Mouse (Mus musculus) adrenal gland, postnatal 4 days (tissue): ENCODE measurements around the gene Gm4559. TPM values are rescaled to one million over a fixed set of nuclear protein-coding genes. Genes with fewer than 3 reads are reported as not detected.
A peak's percentile ranks its signal among the peaks of the same experiment; 100 is the strongest.
"Not testable (repeated sequence)": the region's sequence is repeated elsewhere in the genome, so short reads cannot be mapped to it uniquely, and the experiment has no call there.

Experiments
- DNase-seq, 2 experiments: peaks; one replicate each; pipeline ENCODE4 v3.0.0; 2021 to 2022; ENCODE audit warnings: low spot score in 2 of 2, mixed read lengths in 2 of 2
- total RNA-seq, 2 experiments: library from RNA; stranded (reverse); gene quantifications; 2 replicates each; pipeline ENCODE4 v1.2.3; 2021

Gm4559 gene
- total RNA-seq, 2 experiments from 2014 or later, result not detected

DNA sequence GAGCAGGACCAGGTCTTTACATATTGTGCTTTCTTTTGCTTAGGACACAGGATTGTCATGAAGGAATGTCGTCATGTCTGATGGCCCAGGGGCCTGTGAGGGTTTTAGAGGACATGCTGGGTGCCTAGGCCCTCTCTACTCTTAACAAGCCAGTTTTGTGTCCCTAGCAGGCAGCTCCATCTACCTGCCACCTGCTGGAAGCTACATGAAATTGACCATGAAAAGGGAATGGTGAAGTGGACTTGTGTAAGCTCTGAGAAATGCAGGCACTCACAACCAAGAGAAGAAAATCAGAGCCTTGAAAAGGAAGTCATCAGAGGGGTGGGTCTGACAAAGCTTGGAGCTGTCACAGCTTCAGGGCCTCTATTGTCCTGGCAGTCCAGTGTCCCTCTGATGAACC, 5.1 kb upstream of the Gm4559 start:
- not testable (repeated sequence) for DNase-seq

DNA sequence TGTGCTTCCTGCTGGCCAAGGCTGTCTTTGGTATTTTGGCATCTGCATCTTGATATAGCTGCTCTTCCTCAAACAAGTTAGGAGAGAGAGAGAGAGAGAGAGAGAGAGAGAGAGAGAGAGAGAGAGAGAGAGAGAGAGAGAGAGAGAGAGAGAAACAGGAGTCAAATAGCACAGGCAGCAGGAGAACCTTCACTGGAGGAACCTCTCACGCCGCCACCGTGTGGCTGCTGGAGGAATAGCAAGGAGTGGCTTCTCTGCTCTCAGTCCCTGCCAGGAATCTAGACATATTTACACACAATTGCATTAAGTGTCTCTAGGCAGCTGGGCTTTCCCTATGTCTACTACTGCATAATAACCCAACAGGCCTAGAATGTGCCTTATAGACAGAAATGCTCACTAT, 4.0 kb upstream of the Gm4559 start:
- peak; percentile 38 to 51 for DNase-seq

DNA sequence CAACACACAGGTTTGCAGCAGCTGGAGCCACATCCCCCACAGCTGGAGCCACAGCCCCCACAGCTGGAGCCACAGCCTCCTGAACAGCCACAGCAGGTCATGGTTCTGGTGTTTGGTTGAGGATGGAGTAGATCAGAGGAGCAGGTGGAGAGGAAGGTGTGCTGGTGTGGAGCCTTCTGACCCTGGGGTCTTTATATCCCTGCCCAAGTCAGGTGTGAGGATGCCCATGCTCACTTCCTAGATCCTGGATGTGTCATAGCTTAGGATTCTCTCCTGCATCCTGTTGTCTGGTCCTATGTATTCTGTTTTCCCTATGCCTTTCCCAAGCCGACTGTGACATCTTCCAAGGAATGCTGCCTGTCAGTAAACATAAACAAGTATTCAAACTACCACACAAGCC, 15.9 kb downstream of the Gm4559 start, which contains the start of gene Gm2431:
Gene Gm2431 (minus strand): TSS at position 101 of the 400 bp plus-strand sequence.
- not testable (repeated sequence) for DNase-seq

DNA sequence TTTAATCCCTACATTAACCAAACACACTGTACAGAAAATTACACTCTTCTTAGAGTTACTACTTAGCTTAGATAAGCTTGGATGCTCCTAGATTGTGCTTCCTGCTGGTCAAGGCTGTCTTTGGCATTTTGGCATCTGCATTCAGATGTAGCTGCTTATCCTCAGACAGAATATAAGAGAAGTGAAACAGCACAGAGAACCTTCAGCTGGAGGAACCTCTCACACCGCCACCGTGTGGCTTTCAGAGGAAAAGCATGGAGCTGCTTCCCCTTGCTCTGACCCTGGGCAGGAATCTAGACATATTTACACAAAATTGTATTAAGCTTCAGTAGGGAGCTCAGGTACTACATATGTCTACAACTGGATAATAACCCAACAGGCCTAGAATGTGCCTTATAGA, 18.6 kb downstream of the Gm4559 start:
- no peak for DNase-seq

DNA sequence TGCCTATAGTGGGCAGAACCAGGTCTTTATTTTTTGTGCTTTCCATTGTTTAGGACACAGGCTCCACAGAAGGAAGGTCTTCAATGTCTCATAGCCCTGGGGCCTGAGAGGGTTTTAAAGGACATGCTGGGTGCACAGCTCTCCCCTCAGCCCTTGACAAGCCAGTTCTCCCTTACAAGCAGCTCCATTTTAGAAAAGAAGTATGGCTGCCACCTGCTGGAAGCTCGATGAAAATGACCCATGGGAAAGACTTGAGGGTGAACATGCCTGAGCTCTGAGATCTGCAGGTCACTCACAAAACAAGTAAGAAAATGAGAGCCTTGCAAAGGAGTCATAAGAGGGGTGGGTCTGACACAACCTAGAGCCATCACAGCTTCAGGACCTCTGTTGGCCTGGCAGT, 24.3 kb downstream of the Gm4559 start:
- no peak for DNase-seq

DNA sequence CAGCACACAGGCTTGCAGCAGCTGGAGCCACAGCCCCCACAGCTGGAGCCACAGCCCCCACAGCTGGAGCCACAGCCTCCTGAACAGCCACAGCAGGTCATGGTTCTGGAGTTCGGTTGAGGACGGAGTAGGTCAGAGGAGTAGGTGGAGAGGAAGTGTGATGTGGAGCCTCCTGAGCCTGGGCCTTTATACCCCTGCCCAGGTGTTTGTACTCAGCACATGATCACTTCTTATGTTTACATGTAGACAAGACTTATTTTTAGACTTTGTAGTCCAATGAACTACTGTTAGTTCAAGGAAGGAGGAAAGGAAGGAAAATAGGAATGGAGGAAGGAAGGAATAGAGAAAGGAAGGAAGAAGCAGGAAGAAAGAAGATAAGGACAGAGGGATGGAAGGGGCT, 33.2 kb downstream of the Gm4559 start, which contains the start of gene Gm40460:
Gene Gm40460 (minus strand): TSS at position 101 of the 400 bp plus-strand sequence.
- no peak for DNase-seq

DNA sequence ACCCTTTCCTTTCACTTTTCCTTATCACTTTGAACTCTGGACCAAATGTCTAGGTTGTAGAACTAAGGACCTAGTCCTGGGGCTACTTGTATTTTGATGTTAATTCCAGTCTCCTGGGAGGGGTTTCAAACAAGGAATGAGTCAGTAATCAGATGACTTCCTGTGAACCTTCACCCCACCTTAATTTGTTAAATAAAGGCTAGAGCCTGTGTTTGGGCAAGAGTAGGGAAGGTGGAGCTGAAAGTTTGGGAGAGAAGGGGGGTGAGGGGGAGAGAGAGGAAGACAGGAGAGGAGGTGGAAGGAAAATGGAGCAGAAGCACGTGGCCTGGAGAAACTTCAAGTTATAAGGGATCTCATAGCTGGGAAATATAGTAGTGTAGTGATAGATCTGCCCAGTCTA, 42.6 kb downstream of the Gm4559 start:
- DNase-seq, result no peak

DNA sequence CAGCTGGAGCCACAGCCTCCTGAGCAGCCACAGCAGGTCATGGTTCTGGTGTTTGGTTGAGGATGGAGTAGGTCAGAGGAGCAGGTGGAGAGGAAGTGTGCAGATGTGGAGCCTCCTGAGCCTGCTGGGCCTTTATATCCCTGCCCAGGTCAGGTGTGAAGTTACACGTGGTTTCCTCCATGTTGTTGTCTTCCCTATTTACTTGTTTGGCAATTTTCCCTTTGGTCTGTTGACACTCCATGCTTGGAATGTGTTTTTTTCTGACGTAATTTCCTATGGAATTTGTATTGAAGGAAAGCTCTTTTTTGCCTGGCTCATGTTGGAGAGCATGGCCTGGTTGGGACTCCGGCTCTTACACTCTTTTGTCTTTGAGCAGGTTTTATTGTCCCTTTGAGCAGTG, 44.3 kb downstream of the Gm4559 start, which contains the start of gene Krtap5-5:
Gene Krtap5-5 (minus strand): TSS at position 101 of the 400 bp plus-strand sequence.
- DNase-seq, result not testable (repeated sequence)

DNA sequence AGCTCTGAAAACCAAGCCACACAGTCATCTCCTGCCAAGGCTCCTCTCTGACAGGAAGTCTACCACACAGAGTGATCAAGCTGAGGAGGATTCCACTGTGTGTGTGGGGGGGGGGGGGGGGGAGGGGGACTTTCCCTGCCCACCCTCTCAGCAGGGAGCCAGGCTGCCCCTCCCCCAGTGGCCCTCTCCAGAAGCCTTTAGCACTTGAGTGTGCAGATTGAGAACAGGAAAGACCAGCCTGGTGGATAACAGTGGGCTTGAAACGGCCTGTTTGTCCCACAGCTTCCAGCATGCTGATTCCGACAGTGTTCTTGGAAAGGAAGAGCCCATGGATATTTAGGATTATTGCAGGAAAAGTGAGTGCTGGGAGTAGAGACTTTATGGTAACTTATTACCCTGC, 49.6 kb downstream of the Gm4559 start:
- no peak for DNase-seq

Other genes starting within 250 kb of the Gm4559 start
- gene Mob2, start 213.3 kb downstream of the Gm4559 start, total RNA-seq, result 10 to 100 TPM; 50.1 to 52.1 TPM
- 1 to 10 TPM; 9.2 to 9.3 TPM for gene Dusp8, start 178.5 kb downstream of the Gm4559 start, total RNA-seq
- not detected for gene Gm45618, start 153.6 kb downstream of the Gm4559 start, total RNA-seq
- not detected for gene Gm39115, start 138.3 kb downstream of the Gm4559 start, total RNA-seq
- gene Gm45337, start 129.8 kb downstream of the Gm4559 start, total RNA-seq, result not detected
- gene Gm29735, start 117.2 kb downstream of the Gm4559 start, total RNA-seq, result not detected
- gene Gm4553, start 108.6 kb downstream of the Gm4559 start, total RNA-seq, result not detected
- not detected for gene Krtap5-2, start 98.4 kb downstream of the Gm4559 start, total RNA-seq
- not detected for gene Gm10153, start 84.0 kb downstream of the Gm4559 start, total RNA-seq
- gene Krtap5-3, start 73.0 kb downstream of the Gm4559 start, total RNA-seq, result not detected
- gene Gm7579, start 62.5 kb downstream of the Gm4559 start, total RNA-seq, result not detected
- gene Krtap5-5, start 44.4 kb downstream of the Gm4559 start, total RNA-seq, result not detected
- gene Gm40460, start 33.3 kb downstream of the Gm4559 start, total RNA-seq, result not detected
- not detected for gene Gm2431, start 16.0 kb downstream of the Gm4559 start, total RNA-seq
- gene Krtap5-1, start 22.8 kb upstream of the Gm4559 start, total RNA-seq, result not detected
- gene Krtap5-4, start 29.2 kb upstream of the Gm4559 start, total RNA-seq, result not detected
- gene Ifitm10, start 99.4 kb upstream of the Gm4559 start, total RNA-seq, result 1 to 10 TPM; 5.1 to 6.2 TPM
- 1 to 10 TPM in 1 of 2 experiments, under 1 TPM in 1; 0.48 to 4.3 TPM for gene Gm49369, start 108.3 kb upstream of the Gm4559 start, total RNA-seq
- gene Ctsd, start 113.7 kb upstream of the Gm4559 start, total RNA-seq, result 100 to 1,000 TPM; 536 to 544 TPM
- gene Syt8, start 160.5 kb upstream of the Gm4559 start, total RNA-seq, result not detected
- gene Tnni2, start 167.4 kb upstream of the Gm4559 start, total RNA-seq, result 100 to 1,000 TPM in 1 of 2 experiments, 10 to 100 TPM in 1; 79.5 to 219 TPM
- 10 to 100 TPM; 25.1 to 43.0 TPM for gene Lsp1, start 186.4 kb upstream of the Gm4559 start, total RNA-seq
- gene Tnnt3, start 224.5 kb upstream of the Gm4559 start, total RNA-seq, result 100 to 1,000 TPM; 118 to 299 TPM